ENCODE assay signal across 8 mouse cellular contexts in the genomic region with DNA sequence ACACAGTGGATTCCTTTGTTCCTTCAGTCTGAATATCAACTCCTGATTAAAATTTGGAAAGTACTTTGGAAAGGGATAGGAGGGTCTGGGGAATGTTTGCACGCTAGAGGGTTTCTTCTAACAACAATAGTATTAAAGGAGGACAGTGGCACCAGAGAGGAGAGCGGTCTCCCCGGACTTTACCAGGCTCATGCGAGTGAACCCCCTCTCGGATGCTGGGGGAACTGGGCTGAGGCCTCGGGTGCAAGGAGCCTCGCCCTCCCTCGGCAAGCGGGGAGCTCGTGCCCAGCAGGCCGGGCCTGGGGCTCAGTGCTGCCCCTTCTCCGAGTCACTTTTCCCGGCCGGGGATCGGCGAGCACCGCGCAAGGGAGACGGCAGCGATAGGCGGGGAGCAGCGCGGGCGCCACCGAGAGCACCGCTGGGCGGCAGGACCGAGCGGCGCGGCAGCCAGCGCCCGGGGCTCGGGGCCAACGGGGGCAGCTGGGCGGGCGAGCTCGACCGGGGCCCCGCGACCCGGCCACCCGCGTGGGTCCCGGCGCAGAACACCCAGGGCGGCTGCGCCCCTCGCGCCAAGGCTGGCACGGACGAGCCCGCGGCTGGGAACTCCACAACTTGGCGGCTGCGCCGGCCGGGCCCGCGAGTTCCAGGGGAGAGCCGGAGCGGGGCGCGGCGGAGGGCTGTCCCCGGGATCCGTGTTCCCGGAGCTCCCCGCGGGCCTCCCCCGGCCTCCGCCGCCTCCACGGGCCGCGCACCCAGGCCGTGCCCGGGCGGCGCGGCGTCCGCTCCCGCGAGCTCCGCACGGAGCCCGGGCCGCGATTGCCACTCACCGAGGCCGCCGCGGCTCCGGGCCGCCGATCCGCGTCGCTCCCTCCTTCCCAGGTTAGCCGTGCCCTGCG. TPM values are rescaled to one million over a fixed set of nuclear protein-coding genes. Genes with fewer than 3 reads are reported as not detected.
A peak's percentile ranks its signal among the peaks of the same experiment; 100 is the strongest.
DNase-seq lines count a peak whose midpoint lies in the region; ATAC-seq and TF ChIP-seq lines count a peak whose summit lies in the region.

No protein-coding gene starts in this region.

- H3K9me3 ChIP-seq in G1E (replicated peaks), result no peaks in the 10 kb centered on the region
- H3K9me3 ChIP-seq in forebrain, embryonic 15.5 days, result no peaks in the 10 kb centered on the region
- no peaks in the 10 kb centered on the region for H3K9me3 ChIP-seq in lung, postnatal 0 days (ENCODE audit: low read length)

- H3K27ac ChIP-seq in forebrain, embryonic 15.5 days (replicated peaks), result peak overlapping the region; percentile 96
- peak overlapping the region; percentile 97 for H3K27ac ChIP-seq in layer of hippocampus, adult 2 months
- peak overlapping the region; percentile 99 for H3K27ac ChIP-seq in lung, postnatal 0 days (ENCODE audit: low read length)

- 0 out of 2 replicates have a peak, but pooled peaks have one; percentile 17 for TF ChIP-seq EP300 in lung, postnatal 0 days (IDR thresholded peaks at IDR 0.05)

- intact Hi-C loops in heart, postnatal 25 days (cut with DNase I), result loop anchor here (5.0 to 10.0 kb wide), 8 partner anchors 60 to 643 kb away; a partner anchor contains a TSS

- H3K9ac ChIP-seq in forebrain, embryonic 15.5 days (replicated peaks), result peak overlapping the region; percentile 83
- H3K9ac ChIP-seq in lung, postnatal 0 days (replicated peaks; ENCODE audit: low read depth), result peak overlapping the region; percentile 92

- WGBS in forebrain, embryonic 15.5 days, result under 1% methylated on average over 73 of the region's 102 CpGs
- WGBS in lung, postnatal 0 days, result 1% methylated on average over 45 of the region's 102 CpGs

- no peaks in the 10 kb centered on the region for H3K27me3 ChIP-seq in G1E (ENCODE audit: insufficient read depth, low read length)
- H3K27me3 ChIP-seq in forebrain, embryonic 15.5 days, result 0 out of 2 replicates have a peak, but pooled peaks cover 4% of the 10 kb centered on the region
- H3K27me3 ChIP-seq in lung, postnatal 0 days (replicated peaks; ENCODE audit: insufficient read depth, low read length), result no peaks in the 10 kb centered on the region

- peak overlapping the region; percentile 94 for H3K4me3 ChIP-seq in G1E (ENCODE audit: low read depth, low read length)
- H3K4me3 ChIP-seq in forebrain, embryonic 15.5 days, result peak overlapping the region; percentile 78
- peak overlapping the region; percentile 93 for H3K4me3 ChIP-seq in layer of hippocampus, adult 2 months
- peak overlapping the region; percentile 96 for H3K4me3 ChIP-seq in lung, postnatal 0 days (ENCODE audit: low read depth, low read length)

- TF ChIP-seq CTCF in G1E (IDR thresholded peaks at IDR 0.05; ENCODE audit: low read depth, low read length), result no peak
- peak; percentile 64 for TF ChIP-seq CTCF in layer of hippocampus, adult 2 months (conservative IDR thresholded peaks at IDR 0.05)
- TF ChIP-seq CTCF in lung, postnatal 0 days (IDR thresholded peaks at IDR 0.05), result peak; percentile 57

- peak overlapping the region; percentile 68 for H3K4me2 ChIP-seq in forebrain, embryonic 15.5 days (replicated peaks)
- H3K4me2 ChIP-seq in lung, postnatal 0 days (replicated peaks; ENCODE audit: low read depth, low read length), result peak overlapping the region; percentile 74

- ATAC-seq in G1E (ENCODE audit: extremely low read depth, insufficient number of reproducible peaks, low FRiP score, poor library complexity, severe bottlenecking), result peak; percentile 19; the same call in 1 of the 2 replicates
- ATAC-seq in forebrain, embryonic 15.5 days (replicated peaks), result peak; percentile 75
- ATAC-seq in lung, postnatal 0 days, result peak; percentile 60

- peaks cover 38% of the 10 kb centered on the region for H3K4me1 ChIP-seq in G1E (ENCODE audit: insufficient read depth, low read depth, low read length)
- H3K4me1 ChIP-seq in forebrain, embryonic 15.5 days, result peaks cover 30% of the 10 kb centered on the region
- H3K4me1 ChIP-seq in lung, postnatal 0 days (ENCODE audit: insufficient read depth, low read depth, low read length), result peaks cover 8% of the 10 kb centered on the region; the same call in 1 of the 2 replicates

- DNase-seq in G1E (ENCODE audit: low spot score), result peak; percentile 57
- DNase-seq in cerebellum, adult 11-12 months, result peak; percentile 69
- DNase-seq in heart, postnatal 25 days (ENCODE audit: low spot score), result peak; percentile 55
- DNase-seq in layer of hippocampus, adult 2 months (ENCODE audit: low spot score in 2 of 2), result peak; percentile 29 to 60
- peak; percentile 76 for DNase-seq in lung, postnatal 0 days (ENCODE audit: low spot score)
- peak; percentile 64 for DNase-seq in ovary, postnatal 36 days (ENCODE audit: low spot score)
- peak; percentile 76 to 81 for DNase-seq in thymus, postnatal 36 days

- H3K36me3 ChIP-seq in G1E (replicated peaks), result peaks cover 13% of the 10 kb centered on the region
- no peaks in the 10 kb centered on the region for H3K36me3 ChIP-seq in forebrain, embryonic 15.5 days
- H3K36me3 ChIP-seq in lung, postnatal 0 days (ENCODE audit: insufficient read depth, low read length), result no peaks in the 10 kb centered on the region

RNA-seq across cellular contexts. Expression of a gene that starts 1.3 kb away (rescaled TPM):
- 86.7 and 91.1 TPM in 2 replicates for total RNA-seq in G1E (2014; fragmentation: Nextera tagmentation)
- total RNA-seq in G1E (2017), result 25.0 and 27.2 TPM in 2 replicates
- polyA plus RNA-seq in G1E (2012), result 7.9 and 10.4 TPM in 2 replicates
- 35.7 and 41.4 TPM in 2 replicates for polyA plus RNA-seq in forebrain, embryonic 15.5 days (2015; fragmentation: Nextera tagmentation; extraction: Ambion mirVana)
- total RNA-seq in heart, postnatal 25 days (2021), result 10 to 100 TPM; 23.4 to 27.3 TPM
- 10 to 100 TPM; 56.1 to 60.0 TPM for total RNA-seq in layer of hippocampus, adult 2 months (2021)
- polyA plus RNA-seq in lung, postnatal 0 days (2015; fragmentation: Nextera tagmentation; extraction: Ambion mirVana), result 25.3 and 29.6 TPM in 2 replicates

Comparison
In these comparisons a context has a peak if more than half of its experiments do, and no peak if none do; other contexts are left out.
1. Peak in every context shown above with its lines: DNase-seq, ATAC-seq, H3K4me3 ChIP-seq and H3K27ac ChIP-seq.
2. ATAC-seq: peak in every context shown above with its lines; median percentile 75 in forebrain, embryonic 15.5 days; 60 in lung, postnatal 0 days; 19 in G1E.